Mouse (Mus musculus) sigmoid colon, adult 10 weeks (tissue): ENCODE results near the gene Vmn2r44. TPM values are rescaled to one million over a fixed set of nuclear protein-coding genes. Genes with fewer than 3 reads are reported as not detected.

Experiments
- polyA plus RNA-seq: library from polyadenylated mRNA; stranded (reverse); fragments of 350-450 nt; fragmentation: Illumina TruSeq; extraction: RNeasy Lipid Tissue Mini Kit (QIAGEN cat#74804); gene quantifications from one replicate; pipeline ENCODE4 v1.2.3, GENCODE M21; 2014; ENCODE audit warnings: low read depth, low replicate concordance

The Vmn2r44 gene
- polyA plus RNA-seq, result not detected

GRCm38 (mm10) chr7:8383233-8383632, at the start of gene Vmn2r44:
TSS of gene Vmn2r44 (minus strand) at chr7:8383333.

Other genes with a start within 250 kb of the Vmn2r44 start
- gene Vmn2r41, start 221.7 kb downstream of the Vmn2r44 start, polyA plus RNA-seq, result not detected
- gene Vmn2r42, start 183.0 kb downstream of the Vmn2r44 start, polyA plus RNA-seq, result not detected
- gene Vmn2r43, start 122.7 kb downstream of the Vmn2r44 start, polyA plus RNA-seq, result not detected
- gene Vmn2r45, start 105.7 kb upstream of the Vmn2r44 start, polyA plus RNA-seq, result not detected